In genomic region chr8:83199715-83200114, GRCm38 (mm10) we compare ENCODE assay signal across 16 mouse cellular contexts. TPM values are rescaled to one million over a fixed set of nuclear protein-coding genes. Genes with fewer than 3 reads are reported as not detected.
DNase-seq lines count a peak whose midpoint lies in the region; ATAC-seq and TF ChIP-seq lines count a peak whose summit lies in the region.
"Had no signal": no experiment of that assay in that cellular context is flagged by ENCODE, and none has a peak within 500 bp of the region (broad histone marks: within the 10 kb centered on the region; RNA-seq: fewer than 3 reads in every experiment).

No protein-coding gene starts in this region.

- peak; percentile 27 to 48 for DNase-seq in adrenal gland, postnatal 36 days
- DNase-seq in adrenal gland, postnatal 25 days = no peak
- DNase-seq in kidney, adult 8-10 months = no peak
- no peak for DNase-seq in urinary bladder, postnatal 14 days (ENCODE audit: low spot score)
- no peak for DNase-seq in left cerebral cortex, adult 18-20 months (ENCODE audit: low spot score in 2 of 2)
- DNase-seq: cerebellum, postnatal 36 days; layer of hippocampus, adult 9-11 months; left cerebral cortex, postnatal 4 days had no signal

- ATAC-seq in kidney, embryonic 15.5 days (replicated peaks; ENCODE audit: low FRiP score) = 0 out of 2 replicates have a peak, but pooled peaks have one; percentile 54
- ATAC-seq in erythroblast, adult 5-6 weeks (replicated peaks; ENCODE audit: low FRiP score, poor library complexity, severe bottlenecking) = peak; percentile 48
- ATAC-seq: forebrain, embryonic 15.5 days had no signal

- H3K9me3 ChIP-seq in kidney, embryonic 15.5 days (replicated peaks) = no peaks in the 10 kb centered on the region
- H3K9me3 ChIP-seq: embryonic facial prominence, embryonic 13.5 days; forebrain, embryonic 15.5 days; G1E; liver, embryonic 15.5 days had no signal

- H3K4me2 ChIP-seq in kidney, embryonic 15.5 days = no peak overlapping the region
- H3K4me2 ChIP-seq: embryonic facial prominence, embryonic 13.5 days; forebrain, embryonic 15.5 days had no signal

- TF ChIP-seq POLR2A in small intestine, adult 2 months (IDR thresholded peaks at IDR 0.05; ENCODE audit: low read depth, low read length) = no peak

- 59% methylated on average over 8 of the region's 8 CpGs for WGBS in kidney, embryonic 15.5 days
- WGBS in small intestine, adult 2 months = 34% methylated on average over 8 of the region's 8 CpGs

- no peak overlapping the region for H3K27ac ChIP-seq in kidney, embryonic 15.5 days
- peak overlapping the region; percentile 63; the same call in 1 of the 2 replicates for H3K27ac ChIP-seq in small intestine, adult 2 months (ENCODE audit: insufficient read depth, low read depth, low read length)
- H3K27ac ChIP-seq: liver, embryonic 15.5 days had no signal

- H3K4me3 ChIP-seq in kidney, embryonic 15.5 days (replicated peaks) = no peak overlapping the region
- no peak overlapping the region; the same call in 1 of the 2 replicates for H3K4me3 ChIP-seq in small intestine, adult 2 months (ENCODE audit: low read depth, low read length)
- H3K4me3 ChIP-seq: embryonic facial prominence, embryonic 13.5 days; forebrain, embryonic 15.5 days; liver, embryonic 15.5 days had no signal

- H3K9ac ChIP-seq in kidney, embryonic 15.5 days = no peak overlapping the region
- H3K9ac ChIP-seq: embryonic facial prominence, embryonic 13.5 days; forebrain, embryonic 15.5 days; liver, embryonic 15.5 days had no signal

- no peaks in the 10 kb centered on the region for H3K36me3 ChIP-seq in kidney, embryonic 15.5 days
- H3K36me3 ChIP-seq in small intestine, adult 2 months (ENCODE audit: control insufficient read depth, insufficient read depth, low read length) = no peaks in the 10 kb centered on the region
- H3K36me3 ChIP-seq: embryonic facial prominence, embryonic 13.5 days; forebrain, embryonic 15.5 days; G1E; liver, embryonic 15.5 days had no signal

- no peak for TF ChIP-seq CTCF in small intestine, adult 2 months (IDR thresholded peaks at IDR 0.05; ENCODE audit: extremely low read depth, insufficient read length, insufficient replicate concordance, low read depth, low read length)

- peaks cover 5% of the 10 kb centered on the region; the same call in 1 of the 2 replicates for H3K4me1 ChIP-seq in kidney, embryonic 15.5 days
- peaks cover 10% of the 10 kb centered on the region; the same call in 1 of the 2 replicates for H3K4me1 ChIP-seq in small intestine, adult 2 months (ENCODE audit: control insufficient read depth, insufficient read depth, insufficient read length, low read length)

- H3K27me3 ChIP-seq in kidney, embryonic 15.5 days = no peaks in the 10 kb centered on the region
- no peaks in the 10 kb centered on the region for H3K27me3 ChIP-seq in small intestine, adult 2 months (ENCODE audit: control insufficient read depth, insufficient read depth, low read length)
- H3K27me3 ChIP-seq: embryonic facial prominence, embryonic 13.5 days; forebrain, embryonic 15.5 days; liver, embryonic 15.5 days had no signal

RNA-seq across cellular contexts. Expression of gene Gm10645, which starts 33.7 kb away (rescaled TPM):
- under 1 TPM; 0.36 to 0.43 TPM for total RNA-seq in adrenal gland, postnatal 36 days (2021)
- not detected in 2 replicates for total RNA-seq in adrenal gland, postnatal 25 days (2021)
- 1.0 and 1.1 TPM in 2 replicates for polyA plus RNA-seq in kidney, embryonic 15.5 days (2015; fragmentation: Nextera tagmentation; extraction: Ambion mirVana)
- not detected in 2 replicates for total RNA-seq in erythroblast, adult 5-6 weeks (2015; ENCODE audit: low replicate concordance)
- total RNA-seq in erythroblast, adult 5-6 weeks (2017; ENCODE audit: low replicate concordance) = not detected in 2 replicates
- 0.77 and 1.1 TPM in 2 replicates for polyA plus RNA-seq in small intestine, adult 2 months (2012; rRNA removed)
- 1 to 10 TPM; 1.8 to 2.0 TPM for total RNA-seq in left cerebral cortex, adult 18-20 months (2021)
- total RNA-seq: G1E had no signal
- polyA plus RNA-seq: G1E; testis, adult 2 months had no signal

RNA-seq across cellular contexts. Expression of gene Tbc1d9, which starts 34.6 kb away (rescaled TPM):
- total RNA-seq in adrenal gland, postnatal 36 days (2021) = 10 to 100 TPM in 1 of 2 experiments, 1 to 10 TPM in 1; 5.9 to 10.5 TPM
- total RNA-seq in adrenal gland, postnatal 25 days (2021) = 5.0 and 5.7 TPM in 2 replicates
- 1.8 and 1.9 TPM in 2 replicates for polyA plus RNA-seq in kidney, embryonic 15.5 days (2015; fragmentation: Nextera tagmentation; extraction: Ambion mirVana)
- 2.5 and 2.7 TPM in 2 replicates for total RNA-seq in erythroblast, adult 5-6 weeks (2015; ENCODE audit: low replicate concordance)
- 2.0 and 2.6 TPM in 2 replicates for total RNA-seq in erythroblast, adult 5-6 weeks (2017; ENCODE audit: low replicate concordance)
- 4.6 and 8.9 TPM in 2 replicates for polyA plus RNA-seq in small intestine, adult 2 months (2012; rRNA removed)
- total RNA-seq in left cerebral cortex, adult 18-20 months (2021) = 10 to 100 TPM; 96.2 to 97.5 TPM
- polyA plus RNA-seq: G1E had no signal

Comparison
In these comparisons a context has a peak if more than half of its experiments do, and no peak if none do; other contexts are left out.
1. DNase-seq: peak in adrenal gland, postnatal 36 days (2 of 2); none in adrenal gland, postnatal 25 days (single experiment), kidney, adult 8-10 months (0 of 2), urinary bladder, postnatal 14 days (single experiment) and left cerebral cortex, adult 18-20 months (0 of 2).
2. RNA of gene Tbc1d9, which starts 34.6 kb away (total RNA-seq): 96.2 to 97.5 TPM in left cerebral cortex, adult 18-20 months; 5.9 to 10.5 TPM in adrenal gland, postnatal 36 days, 5.0 to 5.7 TPM in adrenal gland, postnatal 25 days and 2.0 to 2.7 TPM in erythroblast, adult 5-6 weeks; every median in the first group is over 4 times any median in the second.